ENCODE assay signal across 10 mouse cellular contexts in genomic region chr1:133201499-133201898, GRCm38 (mm10). TPM values are rescaled to one million over a fixed set of nuclear protein-coding genes. Genes with fewer than 3 reads are reported as not detected.
DNase-seq lines count a peak whose midpoint lies in the region; ATAC-seq and TF ChIP-seq lines count a peak whose summit lies in the region.
"Had no signal": no experiment of that assay in that cellular context is flagged by ENCODE, and none has a peak within 500 bp of the region (broad histone marks: within the 10 kb centered on the region; RNA-seq: fewer than 3 reads in every experiment).

No protein-coding gene starts in this region.

- H3K36me3 ChIP-seq in midbrain, embryonic 10.5 days, result peaks cover 15% of the 10 kb centered on the region
- H3K36me3 ChIP-seq in midbrain, embryonic 14.5 days (ENCODE audit: control insufficient read depth, insufficient read depth, low read length), result no peaks in the 10 kb centered on the region
- H3K36me3 ChIP-seq in intestine, postnatal 0 days (ENCODE audit: control insufficient read depth, insufficient read depth), result no peaks in the 10 kb centered on the region
- no peaks in the 10 kb centered on the region for H3K36me3 ChIP-seq in stomach, embryonic 16.5 days (ENCODE audit: control insufficient read depth, insufficient read depth, low read length)
- no peaks in the 10 kb centered on the region for H3K36me3 ChIP-seq in hindbrain, embryonic 11.5 days (ENCODE audit: control insufficient read depth, insufficient read depth, low read length)
- H3K36me3 ChIP-seq: embryonic facial prominence, embryonic 13.5 days had no signal

- H3K27me3 ChIP-seq in midbrain, embryonic 10.5 days (ENCODE audit: low read depth, poor library complexity, severe bottlenecking), result no peaks in the 10 kb centered on the region
- H3K27me3 ChIP-seq in midbrain, embryonic 14.5 days (ENCODE audit: control insufficient read depth, insufficient read depth, low read length), result no peaks in the 10 kb centered on the region
- no peaks in the 10 kb centered on the region for H3K27me3 ChIP-seq in intestine, postnatal 0 days (replicated peaks; ENCODE audit: control insufficient read depth, insufficient read depth, low read length)
- H3K27me3 ChIP-seq in stomach, embryonic 16.5 days (ENCODE audit: control insufficient read depth, insufficient read depth, low read length), result no peaks in the 10 kb centered on the region
- no peaks in the 10 kb centered on the region; the same call in 1 of the 2 replicates for H3K27me3 ChIP-seq in hindbrain, embryonic 11.5 days (ENCODE audit: control insufficient read depth, insufficient read depth, low read length)
- H3K27me3 ChIP-seq: embryonic facial prominence, embryonic 13.5 days had no signal

- H3K9me3 ChIP-seq in midbrain, embryonic 10.5 days (replicated peaks), result no peaks in the 10 kb centered on the region
- H3K9me3 ChIP-seq in midbrain, embryonic 14.5 days (ENCODE audit: control insufficient read depth, low read length), result no peaks in the 10 kb centered on the region
- no peaks in the 10 kb centered on the region for H3K9me3 ChIP-seq in intestine, postnatal 0 days (ENCODE audit: control insufficient read depth)
- no peaks in the 10 kb centered on the region for H3K9me3 ChIP-seq in stomach, embryonic 16.5 days (replicated peaks; ENCODE audit: control insufficient read depth, low read length)
- no peaks in the 10 kb centered on the region for H3K9me3 ChIP-seq in hindbrain, embryonic 11.5 days (ENCODE audit: control insufficient read depth, low read length)
- H3K9me3 ChIP-seq: embryonic facial prominence, embryonic 13.5 days had no signal

- no peak for ATAC-seq in midbrain, embryonic 14.5 days (ENCODE audit: low FRiP score, low TSS enrichment)
- ATAC-seq in intestine, postnatal 0 days, result no peak
- peak; percentile 41; the same call in 1 of the 2 replicates for ATAC-seq in stomach, embryonic 16.5 days (ENCODE audit: insufficient read depth, low FRiP score)
- no peak for ATAC-seq in hindbrain, embryonic 11.5 days (ENCODE audit: low FRiP score)

- H3K4me1 ChIP-seq in midbrain, embryonic 10.5 days, result peaks cover 71% of the 10 kb centered on the region
- H3K4me1 ChIP-seq in midbrain, embryonic 14.5 days (ENCODE audit: control insufficient read depth, insufficient read depth, low read length), result peaks cover 39% of the 10 kb centered on the region
- H3K4me1 ChIP-seq in intestine, postnatal 0 days (replicated peaks; ENCODE audit: control insufficient read depth, insufficient read depth, low read length), result no peaks in the 10 kb centered on the region; the same call in 1 of the 2 replicates
- H3K4me1 ChIP-seq in stomach, embryonic 16.5 days (ENCODE audit: control insufficient read depth, insufficient read depth, low read length), result peaks cover 31% of the 10 kb centered on the region
- H3K4me1 ChIP-seq in hindbrain, embryonic 11.5 days (replicated peaks; ENCODE audit: control insufficient read depth, insufficient read depth, low read length), result peaks cover 12% of the 10 kb centered on the region

- peak overlapping the region; percentile 65 for H3K27ac ChIP-seq in midbrain, embryonic 10.5 days (replicated peaks)
- H3K27ac ChIP-seq in midbrain, embryonic 14.5 days (replicated peaks; ENCODE audit: low read depth, low read length), result no peak overlapping the region
- H3K27ac ChIP-seq in intestine, postnatal 0 days (ENCODE audit: low read depth, low read length), result no peak overlapping the region
- no peak overlapping the region for H3K27ac ChIP-seq in stomach, embryonic 16.5 days (ENCODE audit: low read length)
- H3K27ac ChIP-seq in hindbrain, embryonic 11.5 days (ENCODE audit: low read depth, low read length), result no peak overlapping the region

- no peak overlapping the region for H3K4me2 ChIP-seq in midbrain, embryonic 14.5 days (ENCODE audit: low read length)
- no peak overlapping the region for H3K4me2 ChIP-seq in intestine, postnatal 0 days (replicated peaks; ENCODE audit: low read depth)
- H3K4me2 ChIP-seq in stomach, embryonic 16.5 days (ENCODE audit: low read depth, low read length), result no peak overlapping the region
- no peak overlapping the region for H3K4me2 ChIP-seq in hindbrain, embryonic 11.5 days (replicated peaks; ENCODE audit: low read depth, low read length)
- H3K4me2 ChIP-seq: embryonic facial prominence, embryonic 13.5 days had no signal

- H3K9ac ChIP-seq in midbrain, embryonic 14.5 days (replicated peaks; ENCODE audit: low read length), result no peak overlapping the region
- H3K9ac ChIP-seq in intestine, postnatal 0 days (ENCODE audit: low read depth, low read length), result no peak overlapping the region
- H3K9ac ChIP-seq in stomach, embryonic 16.5 days (ENCODE audit: low read length), result no peak overlapping the region
- H3K9ac ChIP-seq in hindbrain, embryonic 11.5 days (ENCODE audit: low read depth, low read length), result no peak overlapping the region
- H3K9ac ChIP-seq: embryonic facial prominence, embryonic 13.5 days had no signal

- intact Hi-C loops in gastrocnemius, postnatal 14 days (cut with DNase I; ENCODE audit: low total_unique reads), result no loop called here

- no peak overlapping the region for H3K4me3 ChIP-seq in midbrain, embryonic 10.5 days
- no peak overlapping the region for H3K4me3 ChIP-seq in midbrain, embryonic 14.5 days (replicated peaks; ENCODE audit: low read depth, low read length)
- H3K4me3 ChIP-seq in intestine, postnatal 0 days (ENCODE audit: low read depth, low read length), result no peak overlapping the region
- H3K4me3 ChIP-seq in stomach, embryonic 16.5 days (replicated peaks; ENCODE audit: low read length), result no peak overlapping the region
- no peak overlapping the region for H3K4me3 ChIP-seq in hindbrain, embryonic 11.5 days (ENCODE audit: low read depth, low read length)
- H3K4me3 ChIP-seq: embryonic facial prominence, embryonic 13.5 days had no signal

- TF ChIP-seq CTCF in intestine, postnatal 0 days (IDR thresholded peaks at IDR 0.05; ENCODE audit: low read depth), result 0 out of 2 replicates have a peak, but pooled peaks have one; percentile 14

- 63% methylated on average over 4 of the region's 4 CpGs for WGBS in midbrain, embryonic 10.5 days
- 57% methylated on average over 4 of the region's 4 CpGs for WGBS in midbrain, embryonic 14.5 days
- 27% methylated on average over 4 of the region's 4 CpGs for WGBS in intestine, postnatal 0 days
- 27% methylated on average over 4 of the region's 4 CpGs for WGBS in stomach, embryonic 16.5 days
- 54% methylated on average over 4 of the region's 4 CpGs for WGBS in hindbrain, embryonic 11.5 days

- DNase-seq in gastrocnemius, postnatal 25 days, result peak; percentile 35
- no peak for DNase-seq in gastrocnemius, postnatal 14 days
- no peak for DNase-seq in midbrain, embryonic 10.5 days (ENCODE audit: low spot score)
- DNase-seq in midbrain, embryonic 14.5 days, result no peak
- no peak for DNase-seq in right cerebral cortex, adult 18-20 months
- DNase-seq in hindbrain, embryonic 11.5 days (ENCODE audit: low spot score), result no peak
- DNase-seq: right cerebral cortex, postnatal 4 days had no signal

RNA-seq across cellular contexts. Expression of gene Plekha6, which starts 37.5 kb away (rescaled TPM):
- 10 to 100 TPM; 12.7 to 14.4 TPM for total RNA-seq in gastrocnemius, postnatal 25 days (2021)
- total RNA-seq in gastrocnemius, postnatal 14 days (2021), result 10 to 100 TPM; 14.5 to 15.5 TPM
- polyA plus RNA-seq in midbrain, embryonic 10.5 days (2016; fragmentation: Nextera tagmentation; extraction: Ambion mirVana), result 12.5 and 15.7 TPM in 2 replicates
- 18.4 and 25.4 TPM in 2 replicates for polyA plus RNA-seq in midbrain, embryonic 14.5 days (2014; fragmentation: Nextera tagmentation; extraction: Ambion mirVana)
- polyA plus RNA-seq in intestine, postnatal 0 days (2015; fragmentation: Nextera tagmentation; extraction: Ambion mirVana), result 7.5 and 8.0 TPM in 2 replicates
- polyA plus RNA-seq in stomach, embryonic 16.5 days (2015; fragmentation: Nextera tagmentation; extraction: Ambion mirVana), result 17.0 and 17.7 TPM in 2 replicates
- polyA plus RNA-seq in hindbrain, embryonic 11.5 days (2014; fragmentation: Nextera tagmentation; extraction: Ambion mirVana), result 14.6 and 22.1 TPM in 2 replicates
